Comparison of ENCODE assay signal across 8 mouse cellular contexts in genomic region chr11:54303728-54304470, GRCm38 (mm10). TPM values are rescaled to one million over a fixed set of nuclear protein-coding genes. Genes with fewer than 3 reads are reported as not detected.
DNase-seq lines count a peak whose midpoint lies in the region; ATAC-seq lines count a peak whose summit lies in the region.

TSS of gene Acsl6 (plus strand) at chr11:54303798.

- peak within 1 kb of the TSS; percentile 96 for H3K4me2 ChIP-seq in kidney, embryonic 14.5 days (replicated peaks; ENCODE audit: low read depth, low read length)
- H3K4me2 ChIP-seq in heart, embryonic 15.5 days: peak within 1 kb of the TSS; percentile 95
- H3K4me2 ChIP-seq in neural tube, embryonic 13.5 days: peak within 1 kb of the TSS; percentile 76

- H3K27me3 ChIP-seq in kidney, embryonic 14.5 days (ENCODE audit: control insufficient read depth, insufficient read depth, low read length): peaks cover 8% of the 10 kb centered on the region
- H3K27me3 ChIP-seq in heart, embryonic 15.5 days: peaks cover 41% of the 10 kb centered on the region
- H3K27me3 ChIP-seq in neural tube, embryonic 13.5 days: no peaks in the 10 kb centered on the region

- peak within 1 kb of the TSS; percentile 42 for H3K9ac ChIP-seq in kidney, embryonic 14.5 days (ENCODE audit: low read depth, low read length)
- peak within 1 kb of the TSS; percentile 38 for H3K9ac ChIP-seq in heart, embryonic 15.5 days
- peak within 1 kb of the TSS; percentile 95 for H3K9ac ChIP-seq in neural tube, embryonic 13.5 days

- H3K36me3 ChIP-seq in kidney, embryonic 14.5 days (ENCODE audit: control insufficient read depth, insufficient read depth, low read length): no peaks in the 10 kb centered on the region
- H3K36me3 ChIP-seq in heart, embryonic 15.5 days: no peaks in the 10 kb centered on the region
- H3K36me3 ChIP-seq in neural tube, embryonic 13.5 days: no peaks in the 10 kb centered on the region

- peaks cover 3% of the 10 kb centered on the region; the same call in 1 of the 2 replicates for H3K9me3 ChIP-seq in kidney, embryonic 14.5 days (ENCODE audit: control insufficient read depth, low read length)
- no peaks in the 10 kb centered on the region for H3K9me3 ChIP-seq in heart, embryonic 15.5 days (replicated peaks)
- peaks cover 4% of the 10 kb centered on the region; the same call in 1 of the 2 replicates for H3K9me3 ChIP-seq in neural tube, embryonic 13.5 days

- DNase-seq in kidney, adult 8-10 months: no peak
- peak; percentile 76 for DNase-seq in R1 (ENCODE audit: low read depth, low spot score)
- peak; percentile 72 for DNase-seq in embryo, embryonic 10.5 days (ENCODE audit: low spot score)
- peak; percentile 64 to 79 for DNase-seq in left cerebral cortex, postnatal 36 days (ENCODE audit: low spot score in 2 of 2)

- intact Hi-C loops in left cerebral cortex, postnatal 36 days (cut with DNase I): loop anchor here (10.0 kb wide), 1 partner anchor 561 kb away; the partner anchor contains the start of genes Hint1 and Lyrm7

- WGBS in kidney, embryonic 14.5 days: 0% methylated on average over 44 of the region's 59 CpGs
- 1% methylated on average over 47 of the region's 59 CpGs for WGBS in heart, embryonic 15.5 days
- WGBS in neural tube, embryonic 13.5 days: under 1% methylated on average over 55 of the region's 59 CpGs

- H3K4me1 ChIP-seq in kidney, embryonic 14.5 days (ENCODE audit: control insufficient read depth, insufficient read depth, low read length): peaks cover 5% of the 10 kb centered on the region; the same call in 1 of the 2 replicates
- peaks cover 10% of the 10 kb centered on the region for H3K4me1 ChIP-seq in heart, embryonic 15.5 days (replicated peaks)
- peaks cover 52% of the 10 kb centered on the region for H3K4me1 ChIP-seq in neural tube, embryonic 13.5 days (replicated peaks)

- peak within 1 kb of the TSS; percentile 54 for H3K4me3 ChIP-seq in kidney, embryonic 14.5 days (ENCODE audit: low read length)
- peak within 1 kb of the TSS; percentile 54 for H3K4me3 ChIP-seq in heart, embryonic 15.5 days
- peak within 1 kb of the TSS; percentile 75 for H3K4me3 ChIP-seq in neural tube, embryonic 13.5 days

- no peak for ATAC-seq in kidney, embryonic 14.5 days (ENCODE audit: low FRiP score, low TSS enrichment)
- no peak for ATAC-seq in heart, embryonic 15.5 days (replicated peaks; ENCODE audit: insufficient number of reproducible peaks, insufficient read depth, low FRiP score, low read depth)
- ATAC-seq in neural tube, embryonic 13.5 days (ENCODE audit: low read depth): peak; percentile 84
- no peak for ATAC-seq in inflammation-experienced regulatory T-cells, adult 6 months

- no peak within 1 kb of the TSS for H3K27ac ChIP-seq in kidney, embryonic 14.5 days (ENCODE audit: low read depth, low read length)
- no peak within 1 kb of the TSS for H3K27ac ChIP-seq in heart, embryonic 15.5 days
- peak within 1 kb of the TSS; percentile 89 for H3K27ac ChIP-seq in neural tube, embryonic 13.5 days (replicated peaks)

RNA-seq across cellular contexts. Expression of gene Acsl6, which starts in this region (rescaled TPM):
- polyA plus RNA-seq in kidney, embryonic 14.5 days (2014; fragmentation: Nextera tagmentation; extraction: Ambion mirVana): 0.37 and 1.3 TPM in 2 replicates
- polyA plus RNA-seq in heart, embryonic 15.5 days (2015; fragmentation: Nextera tagmentation; extraction: Ambion mirVana): 0.47 and 0.55 TPM in 2 replicates
- total RNA-seq in left cerebral cortex, postnatal 36 days (2021): 100 to 1,000 TPM; 201 to 207 TPM
- 32.2 and 37.0 TPM in 2 replicates for polyA plus RNA-seq in neural tube, embryonic 13.5 days (2015; fragmentation: Nextera tagmentation; extraction: Ambion mirVana)
- polyA plus RNA-seq in inflammation-experienced regulatory T-cells, adult 6 months (2017; shearing (Covaris generic)): not detected

Comparison
In these comparisons a context has a peak if more than half of its experiments do, and no peak if none do; other contexts are left out.
1. RNA of gene Acsl6 (polyA plus RNA-seq): 32.2 to 37.0 TPM in neural tube, embryonic 13.5 days; 0.37 to 1.3 TPM in kidney, embryonic 14.5 days, 0.47 to 0.55 TPM in heart, embryonic 15.5 days and not detected in inflammation-experienced regulatory T-cells, adult 6 months; every median in the first group is over 10 times any median in the second.
2. H3K9ac ChIP-seq: peak in every context shown above with its lines; median percentile 95 in neural tube, embryonic 13.5 days; 42 in kidney, embryonic 14.5 days; 38 in heart, embryonic 15.5 days.
3. DNase-seq: peak in R1 (single experiment), embryo, embryonic 10.5 days (single experiment) and left cerebral cortex, postnatal 36 days (2 of 2); none in kidney, adult 8-10 months (0 of 2).
4. Peak in every context shown above with its lines, with median percentiles within 50 percentile points of each other: H3K4me2 ChIP-seq and H3K4me3 ChIP-seq.